Mouse (Mus musculus) liver, adult (tissue): ENCODE results near the gene Stk39.

ENCODE experiments used
- GATA4 ChIP-seq: IDR thresholded peaks from 2 replicates; pipeline ENCODE4 v1.6.1; 2014; ENCODE audit warnings: mild to moderate bottlenecking, low read length; ENCODE audit not compliant: insufficient replicate concordance

The Stk39 gene

GRCm38 (mm10) chr2:68467085-68467978 lies 4.7 kb downstream of the Stk39 start:
- no peak for TF ChIP-seq GATA4

DNA sequence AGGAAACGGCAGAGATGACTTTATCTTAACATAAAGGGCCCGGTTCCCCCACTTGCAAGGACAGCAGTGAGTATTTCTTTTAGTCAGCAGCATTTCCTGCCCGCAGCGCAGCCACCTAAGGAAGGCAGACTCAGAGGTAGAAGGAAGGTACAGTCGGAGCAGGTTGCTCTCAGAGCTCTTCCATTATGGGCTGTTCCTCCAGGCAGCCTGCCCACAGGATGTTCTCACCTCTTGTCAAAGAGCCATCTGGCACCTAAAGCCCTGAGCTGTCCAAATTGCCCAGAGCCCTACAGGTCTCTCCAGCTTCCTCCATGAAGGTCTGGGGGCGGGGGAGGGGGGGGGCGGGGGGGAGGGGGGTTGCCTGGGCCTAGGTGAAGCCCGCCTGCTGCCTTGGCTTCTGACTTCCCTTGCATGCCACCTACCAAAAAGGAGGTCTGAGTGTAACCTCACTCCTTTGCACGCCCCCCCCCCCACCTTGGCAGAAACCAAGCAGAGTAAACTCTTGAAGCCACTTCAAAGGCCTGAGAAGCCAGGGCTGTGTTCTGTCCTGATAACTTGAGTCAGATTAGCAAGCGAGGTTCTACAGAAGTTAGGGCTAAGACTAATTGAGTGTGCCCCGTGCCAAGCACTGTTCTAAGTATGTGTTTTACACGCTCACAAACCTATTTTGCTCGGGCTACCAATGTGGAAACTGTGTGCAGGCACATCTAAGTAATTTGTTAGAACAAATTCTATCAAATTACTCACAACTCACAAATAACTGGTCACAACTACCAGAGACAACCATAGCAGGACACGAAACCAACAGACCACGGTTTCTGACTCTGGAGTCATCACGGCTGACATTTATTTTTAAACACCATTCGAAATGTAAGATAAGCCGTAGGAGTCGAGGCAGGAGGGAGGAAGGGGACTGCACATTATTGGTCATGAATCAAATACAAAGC lies 5.7 kb downstream of the Stk39 start:
- no peak for TF ChIP-seq GATA4

DNA sequence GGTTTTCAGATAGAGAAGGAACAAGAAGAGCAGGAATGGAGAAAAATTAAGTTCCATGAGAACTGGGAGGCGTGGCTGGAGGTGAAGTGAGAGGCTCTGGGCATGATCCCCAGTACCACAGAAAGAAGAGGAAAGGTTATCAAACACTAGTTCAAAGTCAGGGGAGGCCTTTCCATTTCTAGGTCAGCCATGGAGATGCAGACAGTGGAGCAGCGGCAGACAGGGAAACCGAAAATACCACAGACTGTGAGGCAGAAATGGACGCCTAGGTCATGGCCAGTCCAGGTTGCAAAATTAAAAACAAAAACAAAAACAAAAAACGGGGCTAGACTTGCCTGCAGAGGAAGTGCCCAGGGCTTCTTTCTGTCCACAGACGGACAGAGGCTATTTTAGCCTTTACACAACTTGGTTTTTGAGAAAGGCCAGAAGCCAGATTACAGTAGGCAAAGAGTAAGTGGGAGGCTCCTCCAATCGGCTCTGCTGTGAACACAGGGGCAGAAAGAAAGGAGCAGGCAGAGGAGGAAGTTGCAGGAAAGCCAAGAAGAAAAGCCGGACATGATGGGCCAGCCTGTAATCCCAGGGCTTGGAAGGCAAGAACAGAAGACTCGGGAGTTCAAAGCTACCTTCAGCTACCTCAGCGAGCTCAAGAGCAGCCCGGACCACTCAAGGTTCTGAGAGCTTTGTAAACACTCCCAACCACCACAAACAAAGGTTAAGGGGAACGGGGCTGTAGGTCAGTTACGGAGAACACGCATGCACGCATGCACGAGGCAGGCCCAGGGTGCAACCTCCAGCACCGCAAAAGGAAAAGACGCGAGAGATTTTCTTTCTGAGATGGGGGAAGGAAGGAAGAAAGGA lies 6.6 kb downstream of the Stk39 start:
- TF ChIP-seq GATA4, result no peak

DNA sequence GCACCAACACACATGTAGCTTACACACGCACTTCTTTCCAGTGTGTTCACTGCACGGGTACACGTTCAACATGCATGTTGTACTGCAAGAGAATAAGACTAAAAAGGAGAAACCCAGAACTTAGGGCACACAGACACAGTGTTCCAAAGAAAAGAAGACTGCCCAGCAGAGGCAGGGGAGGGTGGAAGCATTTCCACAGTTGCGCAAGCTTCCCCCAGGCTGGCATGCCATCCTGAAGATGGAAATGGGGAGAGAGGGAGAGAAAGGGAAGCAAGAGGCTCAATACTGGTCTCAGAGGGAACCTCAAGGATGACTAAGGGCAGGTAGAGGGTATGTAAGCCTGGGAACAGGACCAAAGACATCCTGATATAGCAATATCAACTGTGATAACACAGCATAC lies 7.6 kb downstream of the Stk39 start:
- no peak for TF ChIP-seq GATA4

GRCm38 (mm10) chr2:68463801-68464200 lies 8.3 kb downstream of the Stk39 start:
- no peak for TF ChIP-seq GATA4

DNA sequence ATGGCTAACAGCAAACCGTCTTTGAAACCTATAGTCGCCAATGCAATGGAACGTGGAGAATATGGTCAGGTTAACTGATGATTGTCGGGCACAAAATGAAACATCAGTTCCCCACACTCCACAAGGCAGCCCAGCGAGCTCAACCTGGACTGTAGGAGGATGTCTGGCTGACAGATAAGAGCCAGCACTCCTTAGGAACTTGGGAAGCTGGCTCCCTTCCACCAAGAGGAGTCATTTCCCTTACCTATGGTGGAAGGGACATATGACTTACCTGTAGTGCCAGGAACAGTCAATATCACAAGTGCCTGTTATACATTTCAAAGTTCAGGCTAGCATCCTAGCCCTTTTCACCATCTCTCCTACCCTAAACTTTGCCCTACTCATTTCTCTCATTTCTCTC lies 14.0 kb downstream of the Stk39 start:
- TF ChIP-seq GATA4, result no peak

DNA sequence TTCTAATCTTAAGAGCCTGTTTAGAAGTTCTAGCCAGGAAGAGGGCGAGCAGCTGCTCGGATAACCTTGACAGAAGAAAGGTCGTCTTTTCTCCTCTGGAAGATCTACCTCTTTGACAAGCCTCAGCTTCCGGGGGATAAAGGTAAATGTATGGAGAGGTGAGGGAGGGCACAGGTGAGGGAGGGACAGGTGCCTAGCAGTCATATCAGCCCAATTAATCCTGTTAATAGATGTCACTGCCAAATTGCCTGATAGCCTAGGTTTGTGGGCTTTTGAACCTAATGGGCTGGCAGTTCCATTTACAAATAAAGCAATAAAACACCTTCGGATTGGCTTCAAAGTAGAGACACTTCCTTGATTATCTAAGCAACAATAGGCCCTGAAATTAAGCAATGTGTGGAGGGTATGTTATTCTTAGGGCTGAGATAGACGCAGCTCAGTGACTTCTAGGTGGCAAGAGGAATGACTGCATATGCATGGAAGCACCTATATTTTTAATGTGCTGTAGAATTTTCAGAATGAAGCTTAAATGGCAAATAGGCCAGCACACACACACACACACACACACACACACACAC lies 14.5 kb downstream of the Stk39 start:
- TF ChIP-seq GATA4, result no peak

DNA sequence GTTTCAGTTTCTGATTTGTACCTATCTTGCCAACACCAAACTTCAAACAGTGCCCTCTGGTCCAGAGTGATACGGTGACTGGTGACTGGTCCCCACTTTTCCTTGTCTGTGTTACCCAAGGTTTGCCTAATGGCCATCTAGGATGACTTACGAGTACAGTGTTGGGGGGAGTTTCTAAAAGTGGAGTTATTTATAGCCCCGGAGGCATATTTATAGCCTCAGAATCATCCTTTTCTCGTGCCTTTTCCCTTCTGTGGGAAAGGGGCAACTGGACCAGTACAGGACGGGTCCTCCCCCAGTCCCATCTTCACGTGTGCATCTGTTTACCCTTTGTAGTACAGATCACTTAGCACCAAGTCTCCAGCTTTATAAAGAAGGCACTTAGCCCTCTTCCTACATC lies 15.2 kb downstream of the Stk39 start:
- TF ChIP-seq GATA4, result no peak

DNA sequence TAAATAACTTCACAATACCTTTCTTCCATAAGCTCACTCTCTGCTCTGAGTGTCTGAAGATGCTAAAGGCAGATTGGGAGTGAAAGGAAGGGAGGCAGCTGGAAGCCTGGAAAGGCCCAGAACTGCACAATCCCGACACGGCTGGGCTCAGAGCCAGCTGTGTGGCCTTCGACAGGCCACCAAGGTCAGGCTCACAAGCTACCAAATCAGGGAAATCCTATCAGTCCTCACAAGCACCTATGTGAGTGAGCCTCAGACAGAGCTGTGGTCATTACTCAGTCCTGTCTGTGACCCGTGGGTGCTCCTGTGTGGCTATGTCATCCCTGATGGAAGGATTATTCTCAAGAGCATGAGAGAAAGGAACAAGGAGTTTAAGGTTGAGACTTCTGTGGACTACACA lies 19.7 kb downstream of the Stk39 start:
- TF ChIP-seq GATA4, result no peak

GRCm38 (mm10) chr2:68448035-68448434 lies 24.0 kb downstream of the Stk39 start:
- no peak for TF ChIP-seq GATA4

DNA sequence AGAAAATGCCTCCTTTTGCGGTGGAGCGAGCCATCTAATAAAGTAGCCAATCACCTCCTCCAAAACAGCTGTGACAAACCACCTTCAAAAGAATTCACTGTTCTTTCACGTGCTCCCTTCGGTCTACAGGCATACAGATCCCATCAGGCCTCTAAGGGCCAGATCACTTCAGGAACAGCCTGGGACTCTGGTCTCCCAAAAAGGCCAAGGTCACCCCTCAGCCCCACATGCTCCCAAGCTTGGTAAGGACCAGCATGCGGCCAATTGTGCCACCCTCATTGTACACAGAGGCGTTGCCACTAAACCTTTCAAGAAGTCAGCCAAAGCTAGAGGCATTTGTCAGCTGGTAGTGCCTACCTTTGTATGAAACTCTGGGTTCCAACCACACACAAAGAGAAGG lies 28.9 kb downstream of the Stk39 start:
- no peak for TF ChIP-seq GATA4

DNA sequence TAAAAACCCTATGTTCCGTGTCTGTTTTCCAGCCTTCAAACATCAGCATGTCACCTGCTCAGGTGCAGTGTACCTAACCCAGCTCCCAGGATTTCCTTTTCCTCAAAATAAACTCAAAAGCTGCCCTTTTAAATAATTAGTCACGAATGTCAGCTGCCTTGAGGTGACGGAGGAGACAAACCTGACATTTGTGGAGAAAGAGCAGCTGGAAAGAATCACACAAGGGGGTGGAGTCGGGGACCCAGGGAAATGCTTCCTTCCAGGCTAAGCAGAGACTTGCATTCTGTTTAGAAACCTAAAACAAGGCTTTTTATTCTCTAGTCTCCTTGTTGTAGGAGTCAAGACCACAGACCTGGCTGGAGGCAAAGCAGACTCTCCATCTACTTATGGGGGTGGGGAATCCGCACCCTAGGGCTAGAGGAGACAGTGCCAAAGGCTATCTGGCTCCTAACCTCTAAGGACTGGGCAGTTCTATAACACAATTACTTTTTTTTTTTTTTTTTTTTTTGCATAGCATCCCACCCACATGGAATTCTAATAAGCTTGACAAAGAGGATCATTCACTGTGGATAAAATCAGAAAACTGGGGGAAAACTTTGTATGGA lies 29.9 kb downstream of the Stk39 start:
- TF ChIP-seq GATA4, result no peak

DNA sequence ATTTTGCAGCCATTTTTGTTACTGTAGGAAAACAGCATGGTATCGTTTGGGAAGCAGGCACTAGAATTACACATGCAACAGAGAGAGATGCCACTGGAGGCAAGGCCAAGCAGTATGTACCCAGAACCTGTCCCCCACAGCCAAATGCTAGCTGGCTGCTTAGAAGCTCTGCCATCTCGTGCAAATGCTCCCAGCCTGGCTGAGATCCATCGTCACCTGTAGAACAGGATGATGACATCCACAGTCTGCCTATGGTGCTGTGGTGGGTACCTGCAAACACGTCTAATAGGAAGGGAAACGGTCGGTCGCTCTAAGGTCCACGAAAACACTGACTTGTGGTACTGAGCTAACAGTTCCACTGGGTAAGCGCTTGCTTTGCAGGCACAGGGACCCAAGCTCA lies 32.5 kb downstream of the Stk39 start:
- TF ChIP-seq GATA4, result no peak

- TF ChIP-seq GATA4, result peak; percentile 61; the same call in 1 of the 2 replicates
Measured at GRCm38 (mm10) chr2:68437920-68438319, 34.1 kb downstream of the Stk39 start.
